24 mouse cellular contexts compared by ENCODE assay signal in genomic region chr15:84133440-84133839, GRCm38 (mm10). TPM values are rescaled to one million over a fixed set of nuclear protein-coding genes. Genes with fewer than 3 reads are reported as not detected.
A peak's percentile ranks its signal among the peaks of the same experiment; 100 is the strongest.
DNase-seq lines count a peak whose midpoint lies in the region; ATAC-seq and TF ChIP-seq lines count a peak whose summit lies in the region.
"Had no signal": no experiment of that assay in that cellular context is flagged by ENCODE, and none has a peak within 500 bp of the region (broad histone marks: within the 10 kb centered on the region; RNA-seq: fewer than 3 reads in every experiment).

No protein-coding gene starts in this region.

- 62% methylated on average over 4 of the region's 4 CpGs for WGBS in lung, adult 2 months
- 49% methylated on average over 4 of the region's 4 CpGs for WGBS in heart, embryonic 15.5 days

- no peaks in the 10 kb centered on the region for H3K27me3 ChIP-seq in heart, embryonic 15.5 days
- H3K27me3 ChIP-seq: limb, embryonic 15.5 days; neural tube, embryonic 13.5 days; stomach, embryonic 15.5 days had no signal

- no peaks in the 10 kb centered on the region for H3K36me3 ChIP-seq in heart, embryonic 15.5 days
- H3K36me3 ChIP-seq: forebrain, embryonic 10.5 days; limb, embryonic 15.5 days; neural tube, embryonic 13.5 days; stomach, embryonic 15.5 days had no signal

- no peaks in the 10 kb centered on the region for H3K9me3 ChIP-seq in heart, embryonic 15.5 days (replicated peaks)
- H3K9me3 ChIP-seq: forebrain, embryonic 10.5 days; limb, embryonic 15.5 days; neural tube, embryonic 13.5 days; stomach, embryonic 15.5 days had no signal

- no peak overlapping the region for H3K4me2 ChIP-seq in heart, embryonic 15.5 days
- H3K4me2 ChIP-seq: limb, embryonic 15.5 days; lung, embryonic 14.5 days; neural tube, embryonic 13.5 days; stomach, embryonic 15.5 days had no signal

- H3K27ac ChIP-seq in heart, embryonic 15.5 days = peak overlapping the region; percentile 4; the same call in 1 of the 2 replicates
- H3K27ac ChIP-seq: forebrain, embryonic 10.5 days; layer of hippocampus, adult 2 months; limb, embryonic 15.5 days; neural tube, embryonic 13.5 days; stomach, embryonic 15.5 days had no signal

- ATAC-seq in heart, embryonic 15.5 days (replicated peaks; ENCODE audit: insufficient number of reproducible peaks, insufficient read depth, low FRiP score, low read depth) = no peak

- no peak overlapping the region for H3K4me3 ChIP-seq in lung, adult 2 months (replicated peaks; ENCODE audit: extremely low read depth, low read depth, low read length)
- no peak overlapping the region for H3K4me3 ChIP-seq in heart, embryonic 15.5 days
- H3K4me3 ChIP-seq: forebrain, embryonic 10.5 days; layer of hippocampus, adult 2 months; limb, embryonic 15.5 days; megakaryocyte, embryonic 14.5 days; neural tube, embryonic 13.5 days; stomach, embryonic 15.5 days had no signal

- no peak overlapping the region for H3K9ac ChIP-seq in heart, embryonic 15.5 days
- H3K9ac ChIP-seq: limb, embryonic 15.5 days; lung, embryonic 14.5 days; neural tube, embryonic 13.5 days; stomach, embryonic 15.5 days had no signal

- no peak for TF ChIP-seq POLR2A in lung, adult 2 months (IDR thresholded peaks at IDR 0.05; ENCODE audit: borderline replicate concordance, extremely low read depth, low read depth, low read length)

- H3K4me1 ChIP-seq in lung, adult 2 months (ENCODE audit: control insufficient read depth, insufficient read depth, low read length) = no peaks in the 10 kb centered on the region; the same call in 1 of the 2 replicates
- H3K4me1 ChIP-seq in heart, embryonic 15.5 days (replicated peaks) = peaks cover 18% of the 10 kb centered on the region
- H3K4me1 ChIP-seq: megakaryocyte, embryonic 14.5 days; stomach, embryonic 15.5 days had no signal

- peak; percentile 14 for DNase-seq in lung, postnatal 25 days (ENCODE audit: low spot score)
- DNase-seq in lung, adult 2 months = no peak
- peak; percentile 68 to 83 for DNase-seq in gastrocnemius, adult 8-10 months (ENCODE audit: low spot score in 2 of 2)
- DNase-seq in skeletal muscle tissue, adult 2 months (ENCODE audit: low read depth, low spot score) = peak; percentile 85
- DNase-seq in layer of hippocampus, adult 11-12 months (ENCODE audit: low spot score) = no peak
- no peak for DNase-seq in right cerebral cortex, postnatal 10 days (ENCODE audit: low spot score in 2 of 2)
- DNase-seq: cerebellum, adult 2 months; lung, embryonic 14.5 days; spleen, adult 18-20 months had no signal

- no peak for TF ChIP-seq CTCF in lung, adult 2 months (IDR thresholded peaks at IDR 0.05; ENCODE audit: insufficient read depth, low read length)

RNA-seq across cellular contexts. Expression of gene Pnpla5, which starts 10.5 kb away (rescaled TPM):
- polyA plus RNA-seq in lung, adult 2 months (2012; rRNA removed) = 1.0 and 1.2 TPM in 2 replicates
- total RNA-seq in gastrocnemius, adult 8-10 months (2022) = under 1 TPM in 1 of 4 experiments, not detected in 3; 0.19 TPM
- polyA plus RNA-seq in heart, embryonic 15.5 days (2015; fragmentation: Nextera tagmentation; extraction: Ambion mirVana) = not detected in 2 replicates
- total RNA-seq: CH12.LX; layer of hippocampus, adult 2 months; midbrain, postnatal 0 days had no signal
- polyA plus RNA-seq: brain, embryonic 14.5 days; cerebellum, adult 2 months; cortical plate, adult 2 months; embryonic facial prominence, embryonic 14.5 days; forebrain, embryonic 10.5 days; hindbrain, embryonic 11.5 days; intestine, embryonic 14.5 days; kidney, embryonic 16.5 days; limb, embryonic 15.5 days; lung, embryonic 14.5 days; midbrain, postnatal 0 days; neural tube, embryonic 13.5 days; stomach, embryonic 15.5 days had no signal

RNA-seq across cellular contexts. Expression of gene Sult4a1, which starts 27.9 kb away (rescaled TPM):
- polyA plus RNA-seq in lung, adult 2 months (2012; rRNA removed) = 0.46 and 0.69 TPM in 2 replicates
- total RNA-seq in gastrocnemius, adult 8-10 months (2022) = under 1 TPM in 1 of 4 experiments, not detected in 3; 0.10 TPM
- polyA plus RNA-seq in heart, embryonic 15.5 days (2015; fragmentation: Nextera tagmentation; extraction: Ambion mirVana) = 0.52 and 1.3 TPM in 2 replicates
- total RNA-seq: CH12.LX had no signal

RNA-seq across cellular contexts. Expression of gene Pnpla3, which starts 34.2 kb away (rescaled TPM):
- 31.9 and 33.9 TPM in 2 replicates for polyA plus RNA-seq in lung, adult 2 months (2012; rRNA removed)
- total RNA-seq in gastrocnemius, adult 8-10 months (2022) = 1 to 10 TPM; 1.8 to 5.7 (median 5.0) TPM
- 0.55 and 0.68 TPM in 2 replicates for polyA plus RNA-seq in heart, embryonic 15.5 days (2015; fragmentation: Nextera tagmentation; extraction: Ambion mirVana)

RNA-seq across cellular contexts. Expression of gene Samm50, which starts 58.6 kb away (rescaled TPM):
- 7.2 and 12.4 TPM in 2 replicates for polyA plus RNA-seq in lung, adult 2 months (2012; rRNA removed)
- total RNA-seq in gastrocnemius, adult 8-10 months (2022) = 100 to 1,000 TPM; 182 to 205 (median 188) TPM
- 122 and 124 TPM in 2 replicates for polyA plus RNA-seq in heart, embryonic 15.5 days (2015; fragmentation: Nextera tagmentation; extraction: Ambion mirVana)

Comparison
In these comparisons a context has a peak if more than half of its experiments do, and no peak if none do; other contexts are left out.
1. DNase-seq: peak in lung, postnatal 25 days (single experiment), gastrocnemius, adult 8-10 months (2 of 2) and skeletal muscle tissue, adult 2 months (single experiment); none in lung, adult 2 months (single experiment), layer of hippocampus, adult 11-12 months (single experiment) and right cerebral cortex, postnatal 10 days (0 of 2).
2. RNA of gene Pnpla3, which starts 34.2 kb away (polyA plus RNA-seq): 31.9 to 33.9 TPM in lung, adult 2 months; 0.55 to 0.68 TPM in heart, embryonic 15.5 days; every median in the first group is over 10 times any median in the second.